Mouse (Mus musculus) cortical plate, adult 2 months (tissue): ENCODE measurements at regions not wholly inside any gene's neighbourhood (a gene's known extent, or its start where the extent isn't known, plus 50 kb on each side); places are given as distances from the start of the nearest gene placed in this dataset.

Experiments used
- CTCF ChIP-seq: fragments of 200-500 bp; IDR thresholded peaks from 2 replicates; pipeline ENCODE4 v1.5.1; 2011; ENCODE audit warnings: mild to moderate bottlenecking, control low read depth, low read length; ENCODE audit not compliant: insufficient read depth; ENCODE audit errors: extremely low read depth
- POLR2A ChIP-seq: fragments of 200-500 bp; IDR thresholded peaks from 2 replicates; pipeline ENCODE4 v1.6.1; 2011; ENCODE audit warnings: mild to moderate bottlenecking, low read length, control low read depth; ENCODE audit not compliant: insufficient read depth; ENCODE audit errors: extremely low read depth

DNA sequence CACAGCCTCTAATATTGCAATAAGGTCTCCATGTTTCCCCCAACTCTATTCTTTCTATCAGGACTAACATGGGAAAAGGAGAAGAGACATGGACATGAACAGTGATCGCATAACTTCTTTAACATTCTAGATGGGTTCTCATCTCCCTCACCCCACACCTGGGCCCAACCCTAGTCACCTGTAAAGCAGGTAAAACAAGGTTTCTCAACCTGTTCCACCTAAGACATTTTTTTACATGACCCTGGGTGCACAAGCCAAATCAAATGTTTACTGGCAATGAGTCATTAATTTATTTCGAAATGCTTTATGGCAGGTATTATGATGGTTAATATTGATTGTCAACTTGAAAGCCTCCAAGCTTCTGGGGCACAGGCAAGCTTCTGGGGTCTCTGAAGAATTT is 640.4 kb downstream of the Sox6 start:
- TF ChIP-seq CTCF (no peak), POLR2A (no peak)
